Mouse (Mus musculus): ENCODE results near the gene Agbl4.

- TF ChIP-seq CTCF (IDR thresholded peaks at IDR 0.05; ENCODE audit: borderline replicate concordance, extremely low read depth, insufficient read depth, insufficient read length) (no peak), POLR2A (IDR thresholded peaks at IDR 0.05; ENCODE audit: borderline replicate concordance, extremely low read depth, insufficient read depth, insufficient read length, poor library complexity, severe bottlenecking) (no peak)
Measured at GRCm38 (mm10) chr4:111441709-111442108, 1044.2 kb downstream of the Agbl4 start.
